Mouse (Mus musculus) midbrain, postnatal 0 days (tissue): ENCODE measurements around the gene Nup153. TPM values are rescaled to one million over a fixed set of nuclear protein-coding genes. Genes with fewer than 3 reads are reported as not detected.

Source experiments
- ATAC-seq: fragments of 200-750 bp; cut with Nextera tagmentation; 2 replicates; pipeline ENCODE4 v1.8.0; 2017; ENCODE audit warnings: moderate number of reproducible peaks, mild to moderate bottlenecking, moderate TSS enrichment, moderate library complexity; ENCODE audit not compliant: low FRiP score
- DNase-seq: peaks from one replicate; pipeline ENCODE4 v3.0.0-alpha.2; 2015; ENCODE audit warnings: low spot score
- H3K27ac ChIP-seq: fragments of 300-500 bp; sonication (generic); 2 replicates; pipeline ENCODE4 v1.5.1; 2014; ENCODE audit warnings: low read depth, mild to moderate bottlenecking, low read length, mixed read lengths
- H3K27me3 ChIP-seq: fragments of 300-500 bp; sonication (generic); 2 replicates; pipeline ENCODE4 v1.6.1; 2014; ENCODE audit warnings: low read length, control low read depth, mixed read lengths; ENCODE audit not compliant: insufficient read depth
- H3K36me3 ChIP-seq: fragments of 300-500 bp; sonication (generic); 2 replicates; pipeline ENCODE4 v1.6.1; 2014; ENCODE audit warnings: low read length, control low read depth, mixed read lengths; ENCODE audit not compliant: insufficient read depth
- H3K4me1 ChIP-seq: fragments of 300-500 bp; sonication (generic); 2 replicates; pipeline ENCODE4 v1.6.1; 2014; ENCODE audit warnings: mild to moderate bottlenecking, control low read depth, antibody characterized with exemption, low read length, mixed read lengths; ENCODE audit not compliant: insufficient read depth
- H3K4me2 ChIP-seq: fragments of 300-500 bp; sonication (generic); 2 replicates; pipeline ENCODE4 v1.6.1; 2014; ENCODE audit warnings: low read depth, mild to moderate bottlenecking, low read length, mixed read lengths; ENCODE audit not compliant: poor library complexity, severe bottlenecking
- H3K4me3 ChIP-seq: fragments of 300-500 bp; sonication (generic); 2 replicates; pipeline ENCODE4 v1.5.1; 2014; ENCODE audit warnings: low read depth, mild to moderate bottlenecking, low read length, moderate library complexity
- H3K9ac ChIP-seq: fragments of 300-500 bp; sonication (generic); replicated peaks from 2 replicates; pipeline ENCODE4 v1.6.1; 2014; ENCODE audit warnings: mild to moderate bottlenecking, low read length, moderate library complexity, mixed read lengths; ENCODE audit not compliant: poor library complexity, severe bottlenecking
- H3K9me3 ChIP-seq: fragments of 300-500 bp; sonication (generic); 2 replicates; pipeline ENCODE4 v1.6.1; 2016; ENCODE audit warnings: low read length, control low read depth
- CTCF ChIP-seq: IDR thresholded peaks from 2 replicates; pipeline ENCODE4 v1.5.1; 2016; ENCODE audit warnings: antibody characterized with exemption, mild to moderate bottlenecking
- WGBS: fragments of 180-500 bp; shearing (Covaris S2); extraction: QIAGEN DNeasy Blood & Tissue Kit; methylation state at CpG from one replicate; pipeline ENCODE4 v1.1.7; 2014; 5-methylcytosine and 5-hydroxymethylcytosine counted together
- polyA plus RNA-seq: library from polyadenylated mRNA; unstranded; fragments of >200 nt; fragmentation: Nextera tagmentation; extraction: Ambion mirVana; gene quantifications from 2 replicates; pipeline ENCODE4 v1.2.1, GENCODE M21; 2015
- total RNA-seq: library from RNA; depleted of rRNA; stranded (reverse); fragments of >200 nt; gene quantifications from 2 replicates; pipeline ENCODE4 v1.2.3, GENCODE M21; 2014

Gene Nup153
- total and polyA plus RNA-seq, 2 experiments from 2014 or later = 11.8 to 61.7 TPM

DNA sequence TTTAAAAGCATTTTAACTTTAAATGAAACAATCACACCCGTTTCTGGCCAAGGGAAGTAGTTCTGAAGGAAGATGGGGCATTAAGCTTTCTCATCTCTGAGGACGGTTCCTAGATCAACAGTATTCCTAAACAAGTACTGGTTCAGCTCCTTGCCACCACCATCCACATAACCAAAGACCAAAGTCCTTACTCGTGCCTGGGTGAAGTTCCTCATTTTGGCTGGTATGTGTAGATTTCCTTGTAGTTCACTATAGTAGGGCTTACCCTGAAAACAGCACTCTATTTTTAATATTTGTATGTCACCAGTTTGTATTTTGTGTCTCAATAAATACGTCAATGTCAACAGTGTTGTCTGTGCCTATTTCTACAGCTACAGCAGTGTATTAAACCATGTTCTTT, 50.0 kb downstream of the Nup153 start:
- H3K4me1 ChIP-seq = no peaks in the 10 kb centered on the region
- H3K4me3 ChIP-seq = no peak overlapping the region
- H3K27me3 ChIP-seq = no peaks in the 10 kb centered on the region
- H3K9ac ChIP-seq = no peak overlapping the region
- H3K4me2 ChIP-seq = no peak overlapping the region
- ATAC-seq = no peak
- no peak for DNase-seq
- TF ChIP-seq CTCF = no peak
- H3K9me3 ChIP-seq = no peaks in the 10 kb centered on the region
- 90% methylated on average over 4 of the region's 4 CpGs for WGBS
- peaks cover 24% of the 10 kb centered on the region for H3K36me3 ChIP-seq
- H3K27ac ChIP-seq = no peak overlapping the region

GRCm38 (mm10) chr13:46674601-46675000, 53.1 kb downstream of the Nup153 start:
- DNase-seq = no peak
- Histone ChIP-seq H3K36me3 (peaks cover 22% of the 10 kb centered on the region), H3K4me2 (no peak overlapping the region), H3K4me3 (no peak overlapping the region), H3K27ac (no peak overlapping the region), H3K9me3 (no peaks in the 10 kb centered on the region), H3K27me3 (no peaks in the 10 kb centered on the region), H3K4me1 (peaks cover 5% of the 10 kb centered on the region; the same call in 1 of the 2 replicates), H3K9ac (no peak overlapping the region)
- ATAC-seq = no peak
- WGBS = 89% methylated on average over 2 of the region's 2 CpGs
- no peak for TF ChIP-seq CTCF

GRCm38 (mm10) chr13:46670514-46670913, 57.2 kb downstream of the Nup153 start:
- no peak for ATAC-seq
- H3K27ac ChIP-seq = no peak overlapping the region
- DNase-seq = no peak
- WGBS = 60% methylated on average over 9 of the region's 9 CpGs
- peak overlapping the region; percentile 88 for H3K4me3 ChIP-seq
- H3K36me3 ChIP-seq = peaks cover 11% of the 10 kb centered on the region; the same call in 1 of the 2 replicates
- no peaks in the 10 kb centered on the region for H3K9me3 ChIP-seq
- peak overlapping the region; percentile 95 for H3K9ac ChIP-seq
- no peak for TF ChIP-seq CTCF
- H3K27me3 ChIP-seq = no peaks in the 10 kb centered on the region
- peak overlapping the region; percentile 70 for H3K4me2 ChIP-seq
- peaks cover 5% of the 10 kb centered on the region; the same call in 1 of the 2 replicates for H3K4me1 ChIP-seq

DNA sequence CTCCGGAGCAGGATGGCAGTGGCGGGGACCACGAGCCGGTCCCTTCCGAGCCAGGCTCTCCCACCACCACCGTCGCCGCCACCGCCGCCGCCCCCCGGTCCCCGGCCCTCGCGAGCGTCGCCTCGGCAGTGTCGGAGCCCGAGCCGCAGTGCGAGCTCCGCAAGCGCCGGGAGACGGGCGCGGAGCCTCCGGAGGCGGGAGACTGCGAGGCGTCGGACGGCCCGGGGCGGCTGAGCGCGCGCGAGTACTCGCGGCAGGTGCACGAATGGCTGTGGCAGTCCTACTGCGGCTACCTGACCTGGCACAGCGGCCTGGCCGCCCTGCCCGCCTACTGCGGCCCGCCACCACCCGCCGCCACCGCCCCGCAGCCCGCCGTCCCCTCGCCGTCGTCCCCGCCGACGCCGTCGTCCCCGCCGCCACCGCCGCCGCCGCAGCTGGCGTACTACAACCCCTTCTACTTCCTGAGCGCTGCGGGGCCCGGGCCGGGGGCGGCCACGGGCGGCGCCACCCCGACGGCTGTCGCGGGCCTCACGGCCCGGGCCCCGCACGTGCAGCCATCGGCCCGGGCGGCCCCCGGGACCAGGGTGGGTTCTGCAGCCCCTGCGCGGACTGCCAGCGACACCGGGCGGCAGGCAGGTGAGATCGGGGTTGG, 58.0 kb downstream of the Nup153 start:
- Histone ChIP-seq H3K9me3 (no peaks in the 10 kb centered on the region), H3K4me2 (peak overlapping the region; percentile 70), H3K27ac (peak overlapping the region; percentile 58), H3K4me3 (peak overlapping the region; percentile 88), H3K4me1 (peaks cover 5% of the 10 kb centered on the region; the same call in 1 of the 2 replicates), H3K36me3 (peaks cover 11% of the 10 kb centered on the region; the same call in 1 of the 2 replicates), H3K27me3 (no peaks in the 10 kb centered on the region), H3K9ac (peak overlapping the region; percentile 95)
- peak; percentile 55 for ATAC-seq
- TF ChIP-seq CTCF = peak; percentile 46
- peak; percentile 29 for DNase-seq
- WGBS = under 1% methylated on average over 26 of the region's 96 CpGs

DNA sequence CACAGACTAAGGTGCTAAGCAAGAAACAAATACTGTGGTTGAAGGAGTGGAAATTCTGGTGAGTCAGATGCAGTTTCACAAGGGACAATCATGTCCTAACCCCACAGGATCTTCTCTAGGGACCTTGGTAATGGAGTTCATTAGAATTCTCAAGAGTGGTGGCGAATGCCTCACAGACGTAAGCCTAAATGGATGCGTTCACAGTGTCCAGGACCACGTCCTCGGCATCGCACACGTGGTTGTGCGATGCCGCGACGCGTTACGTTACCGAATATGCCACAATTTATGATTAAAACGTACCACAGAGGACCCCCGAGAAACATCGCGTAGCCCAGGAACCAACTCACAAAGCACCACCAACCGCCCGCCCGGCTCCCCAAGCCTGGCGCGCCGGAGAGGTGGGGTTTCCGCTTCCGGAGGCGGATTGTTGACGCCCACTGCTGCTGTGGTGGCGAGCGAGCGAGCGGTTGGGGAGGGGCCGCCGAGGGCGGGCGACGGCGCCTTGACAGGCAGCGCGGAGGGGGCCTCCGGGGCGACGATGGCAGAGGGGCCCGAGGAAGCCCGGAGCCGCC, 58.6 kb downstream of the Nup153 start, which contains the start of gene Fam8a1:
TSS of gene Fam8a1 (plus strand) at position 475 of the 572 bp plus-strand sequence.
- TF ChIP-seq CTCF = no peak; the same call in 1 of the 2 replicates
- H3K9ac ChIP-seq = peak within 1 kb of the TSS; percentile 95
- DNase-seq = peak; percentile 93
- under 1% methylated on average over 45 of the region's 46 CpGs for WGBS
- H3K4me3 ChIP-seq = peak within 1 kb of the TSS; percentile 88
- peaks cover 5% of the 10 kb centered on the region; the same call in 1 of the 2 replicates for H3K4me1 ChIP-seq
- no peaks in the 10 kb centered on the region for H3K9me3 ChIP-seq
- H3K27me3 ChIP-seq = no peaks in the 10 kb centered on the region
- peak within 1 kb of the TSS; percentile 70 for H3K4me2 ChIP-seq
- peak within 1 kb of the TSS; percentile 58 for H3K27ac ChIP-seq
- peak; percentile 95 for ATAC-seq
- H3K36me3 ChIP-seq = peaks cover 8% of the 10 kb centered on the region; the same call in 1 of the 2 replicates

DNA sequence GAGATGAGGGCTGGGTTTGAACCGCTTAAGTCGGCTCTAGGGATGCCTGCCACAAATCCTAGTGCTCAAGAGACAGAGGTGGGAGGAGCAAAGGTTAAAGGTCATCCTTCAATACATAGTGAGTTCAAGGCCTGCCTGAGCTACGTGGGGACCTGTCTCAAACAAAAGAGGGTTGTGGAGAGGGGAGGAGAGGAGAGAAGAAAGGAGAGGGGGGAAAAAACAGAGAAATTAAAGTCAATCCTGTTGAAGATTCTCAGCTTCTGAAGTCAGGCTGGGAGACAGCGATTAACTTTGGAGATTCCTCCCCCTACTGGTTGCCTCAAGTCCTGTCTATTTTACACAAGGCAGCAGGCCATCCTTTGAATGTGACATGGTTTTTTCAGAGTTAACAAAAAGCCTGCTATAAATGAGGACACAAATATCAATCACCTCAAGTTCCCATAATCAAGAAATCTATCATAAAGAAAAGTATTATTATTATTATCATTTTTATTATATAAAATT, 64.2 kb downstream of the Nup153 start:
- H3K27ac ChIP-seq = no peak overlapping the region
- peak; percentile 84 for TF ChIP-seq CTCF
- peak; percentile 56; the same call in 1 of the 2 replicates for ATAC-seq
- H3K9ac ChIP-seq = no peak overlapping the region
- H3K4me3 ChIP-seq = no peak overlapping the region
- H3K36me3 ChIP-seq = no peaks in the 10 kb centered on the region
- peak; percentile 87 for DNase-seq
- no peaks in the 10 kb centered on the region for H3K27me3 ChIP-seq
- no peaks in the 10 kb centered on the region for H3K4me1 ChIP-seq
- H3K4me2 ChIP-seq = no peak overlapping the region
- WGBS = 23% methylated on average over 4 of the region's 4 CpGs
- H3K9me3 ChIP-seq = no peaks in the 10 kb centered on the region
